Mouse (Mus musculus) olfactory bulb, adult 2 months (tissue): ENCODE results near the gene Bbs12.

Source experiments
- CTCF ChIP-seq: fragments of 200-500 bp; IDR thresholded peaks from 2 replicates; pipeline ENCODE4 v1.5.1; 2012; ENCODE audit warnings: low read depth, mild to moderate bottlenecking, low read length, moderate library complexity; ENCODE audit not compliant: insufficient read depth
- POLR2A ChIP-seq: fragments of 200-500 bp; IDR thresholded peaks from 2 replicates; pipeline ENCODE4 v1.6.1; 2012; ENCODE audit warnings: mild to moderate bottlenecking, low read depth, low read length, moderate library complexity; ENCODE audit not compliant: insufficient read depth

- no peak for TF ChIP-seq POLR2A
- TF ChIP-seq CTCF: no peak
Observed at GRCm38 (mm10) chr3:37334053-37334452, 21.7 kb downstream of the Bbs12 start.
